Mouse (Mus musculus) left cerebral cortex, postnatal 36 days (tissue): ENCODE measurements at regions not wholly inside any gene's neighbourhood (a gene's known extent, or its start where the extent isn't known, plus 50 kb on each side); places are given as distances from the start of the nearest gene placed in this dataset.
A peak's percentile ranks its signal among the peaks of the same experiment; 100 is the strongest.

Experiments
- DNase-seq, 2 experiments: peaks; one replicate each; pipeline ENCODE4 v3.0.0; 2021 to 2022; ENCODE audit warnings: low spot score in 2 of 2, mixed read lengths in 1 of 2
- intact Hi-C: fragments of 180-260 bp; cut with DNase I; formaldehyde crosslinking; loops from one replicate; pipeline ENCODE4 v1.15.1; 2025

- intact Hi-C loops: no loop called here
- DNase-seq: peak; percentile 16 to 23
These were observed 239.5 kb upstream of the Fam160b2 start for GRCm38 (mm10) chr14:70839126-70839525.

- intact Hi-C loops: no loop called here
These were observed 237.9 kb upstream of the Fam160b2 start for GRCm38 (mm10) chr14:70837528-70837927.

GRCm38 (mm10) chr14:70833238-70833637 is 233.6 kb upstream of the Fam160b2 start:
- no peak for DNase-seq
- intact Hi-C loops: no loop called here

More at GRCm38 (mm10) chr14:70837528-70837927, 237.9 kb upstream of the Fam160b2 start:
- DNase-seq: no peak

GRCm38 (mm10) chr14:70832462-70833212 is 233.0 kb upstream of the Fam160b2 start:
- no peak for DNase-seq

GRCm38 (mm10) chr14:70832042-70832441 is 232.4 kb upstream of the Fam160b2 start:
- intact Hi-C loops: no loop called here

More at GRCm38 (mm10) chr14:70832462-70833212, 233.0 kb upstream of the Fam160b2 start:
- intact Hi-C loops: no loop called here

More at GRCm38 (mm10) chr14:70832042-70832441, 232.4 kb upstream of the Fam160b2 start:
- no peak for DNase-seq
